Mouse (Mus musculus): Measurements from ENCODE around the gene Erap1. TPM values are rescaled to one million over a fixed set of nuclear protein-coding genes. Genes with fewer than 3 reads are reported as not detected.

Gene Erap1
- polyA plus RNA-seq, 1 experiment from 2014 or later = 3.2 TPM

- 48% methylated on average over 3 of the region's 3 CpGs for WGBS
- ATAC-seq (replicated peaks) = no peak
- no peak overlapping the region for H3K4me2 ChIP-seq (replicated peaks)
- H3K9me3 ChIP-seq = no peaks in the 10 kb centered on the region
- H3K27me3 ChIP-seq = no peaks in the 10 kb centered on the region
- H3K4me1 ChIP-seq = no peaks in the 10 kb centered on the region
- no peaks in the 10 kb centered on the region for H3K36me3 ChIP-seq
- no peak overlapping the region for H3K4me3 ChIP-seq
- H3K27ac ChIP-seq (replicated peaks) = no peak overlapping the region
- H3K9ac ChIP-seq (replicated peaks) = no peak overlapping the region
These were observed 56.9 kb downstream of the Erap1 start for GRCm38 (mm10) chr13:74696225-74696624.

- H3K4me3 ChIP-seq = no peak overlapping the region
- no peak for ATAC-seq (replicated peaks)
- no peak overlapping the region for H3K9ac ChIP-seq (replicated peaks)
- no peak overlapping the region for H3K27ac ChIP-seq (replicated peaks)
- H3K9me3 ChIP-seq = no peaks in the 10 kb centered on the region
- H3K4me1 ChIP-seq = no peaks in the 10 kb centered on the region
- no peak overlapping the region for H3K4me2 ChIP-seq (replicated peaks)
- H3K27me3 ChIP-seq = no peaks in the 10 kb centered on the region
- WGBS = 86% methylated on average over 2 of the region's 2 CpGs
- no peaks in the 10 kb centered on the region for H3K36me3 ChIP-seq
These were observed 79.6 kb downstream of the Erap1 start for GRCm38 (mm10) chr13:74719002-74719401.

GRCm38 (mm10) chr13:74733726-74734125, 94.4 kb downstream of the Erap1 start:
- Histone ChIP-seq H3K27ac (replicated peaks) (no peak overlapping the region), H3K9ac (replicated peaks) (no peak overlapping the region), H3K36me3 (no peaks in the 10 kb centered on the region), H3K9me3 (no peaks in the 10 kb centered on the region), H3K4me2 (replicated peaks) (no peak overlapping the region), H3K4me1 (no peaks in the 10 kb centered on the region), H3K27me3 (no peaks in the 10 kb centered on the region), H3K4me3 (no peak overlapping the region)
- no peak for ATAC-seq (replicated peaks)
- 90% methylated on average over 4 of the region's 4 CpGs for WGBS

GRCm38 (mm10) chr13:74735834-74736233, 96.5 kb downstream of the Erap1 start:
- Histone ChIP-seq H3K9me3 (no peaks in the 10 kb centered on the region), H3K27ac (replicated peaks) (no peak overlapping the region), H3K4me3 (no peak overlapping the region), H3K9ac (replicated peaks) (no peak overlapping the region), H3K4me2 (replicated peaks) (no peak overlapping the region), H3K36me3 (no peaks in the 10 kb centered on the region), H3K27me3 (no peaks in the 10 kb centered on the region), H3K4me1 (no peaks in the 10 kb centered on the region)
- no peak for ATAC-seq (replicated peaks)
- WGBS = 85% methylated on average over 5 of the region's 5 CpGs

GRCm38 (mm10) chr13:74736396-74736795, 97.0 kb downstream of the Erap1 start:
- 87% methylated on average over 2 of the region's 2 CpGs for WGBS
- Histone ChIP-seq H3K36me3 (no peaks in the 10 kb centered on the region), H3K27me3 (no peaks in the 10 kb centered on the region), H3K4me2 (replicated peaks) (no peak overlapping the region), H3K4me3 (no peak overlapping the region), H3K4me1 (no peaks in the 10 kb centered on the region), H3K27ac (replicated peaks) (no peak overlapping the region), H3K9ac (replicated peaks) (no peak overlapping the region), H3K9me3 (no peaks in the 10 kb centered on the region)
- ATAC-seq (replicated peaks) = no peak

Other genes starting within 250 kb of the Erap1 start
- 6.3 and 7.0 TPM in 2 replicates for gene Zfp72, start 248.7 kb upstream of the Erap1 start, polyA plus RNA-seq (2015; fragmentation: Nextera tagmentation; extraction: Ambion mirVana)
- gene Ftl1-ps1, start 239.9 kb upstream of the Erap1 start, polyA plus RNA-seq (2015; fragmentation: Nextera tagmentation; extraction: Ambion mirVana) = 90.1 and 94.7 TPM in 2 replicates
- gene Zfp825, start 145.6 kb upstream of the Erap1 start, polyA plus RNA-seq (2015; fragmentation: Nextera tagmentation; extraction: Ambion mirVana) = 15.3 and 15.7 TPM in 2 replicates
- 5.7 and 6.0 TPM in 2 replicates for gene Cast, start 169.2 kb downstream of the Erap1 start, polyA plus RNA-seq (2015; fragmentation: Nextera tagmentation; extraction: Ambion mirVana)

Data from forebrain, embryonic 15.5 days (tissue).